Mouse (Mus musculus) lung, embryonic 14.5 days (tissue): Measurements from ENCODE around the gene Coq9. TPM values are rescaled to one million over a fixed set of nuclear protein-coding genes. Genes with fewer than 3 reads are reported as not detected.
A peak's percentile ranks its signal among the peaks of the same experiment; 100 is the strongest.
"Not testable (repeated sequence)": the region's sequence is repeated elsewhere in the genome, so short reads cannot be mapped to it uniquely, and the experiment has no call there.

Experiments
- ATAC-seq: fragments of 200-750 bp; cut with Nextera tagmentation; 2 replicates; pipeline ENCODE4 v1.8.0; 2017; ENCODE audit warnings: mild to moderate bottlenecking, moderate TSS enrichment, moderate library complexity; ENCODE audit not compliant: insufficient read depth
- DNase-seq: peaks from one replicate; pipeline ENCODE4 v3.0.0-alpha.2; 2015
- H3K27ac ChIP-seq: fragments of 300-500 bp; sonication (generic); 2 replicates; pipeline ENCODE4 v1.5.1; 2014; ENCODE audit warnings: low read depth, mild to moderate bottlenecking, moderate library complexity
- H3K27me3 ChIP-seq: fragments of 300-500 bp; sonication (generic); 2 replicates; pipeline ENCODE4 v1.6.1; 2014; ENCODE audit warnings: low read length, control low read depth; ENCODE audit not compliant: insufficient read depth
- H3K36me3 ChIP-seq: fragments of 300-500 bp; sonication (generic); 2 replicates; pipeline ENCODE4 v1.6.1; 2014; ENCODE audit warnings: control low read depth; ENCODE audit not compliant: insufficient read depth
- H3K4me1 ChIP-seq: fragments of 300-500 bp; sonication (generic); 2 replicates; pipeline ENCODE4 v1.6.1; 2014; ENCODE audit warnings: antibody characterized with exemption, control low read depth; ENCODE audit not compliant: insufficient read depth
- H3K4me2 ChIP-seq: fragments of 300-500 bp; sonication (generic); 2 replicates; pipeline ENCODE4 v1.6.1; 2014; ENCODE audit warnings: mild to moderate bottlenecking
- H3K4me3 ChIP-seq: fragments of 300-500 bp; sonication (generic); 2 replicates; pipeline ENCODE4 v1.5.1; 2014; ENCODE audit warnings: low read depth, low read length
- H3K9ac ChIP-seq: fragments of 300-500 bp; sonication (generic); 2 replicates; pipeline ENCODE4 v1.6.1; 2014
- H3K9me3 ChIP-seq: fragments of 300-500 bp; sonication (generic); 2 replicates; pipeline ENCODE4 v1.6.1; 2016; ENCODE audit warnings: low read depth, low read length, control low read depth
- CTCF ChIP-seq: IDR thresholded peaks from 2 replicates; pipeline ENCODE4 v1.5.1; 2016; ENCODE audit warnings: antibody characterized with exemption, low read depth
- WGBS: fragments of 180-500 bp; shearing (Covaris S2); extraction: QIAGEN DNeasy Blood & Tissue Kit; methylation state at CpG from one replicate; pipeline ENCODE4 v1.1.7; 2014; 5-methylcytosine and 5-hydroxymethylcytosine counted together
- polyA plus RNA-seq: library from polyadenylated mRNA; unstranded; fragments of >200 nt; fragmentation: Nextera tagmentation; extraction: Ambion mirVana; gene quantifications from 2 replicates; pipeline ENCODE4 v1.2.1, GENCODE M21; 2014

Gene Coq9
- polyA plus RNA-seq, 1 experiment from 2014 or later = 58.3 TPM

- Histone ChIP-seq H3K27ac (no peak overlapping the region), H3K4me1 (no peaks in the 10 kb centered on the region), H3K4me2 (no peak overlapping the region), H3K27me3 (no peaks in the 10 kb centered on the region), H3K36me3 (peaks cover 69% of the 10 kb centered on the region), H3K4me3 (no peak overlapping the region), H3K9ac (no peak overlapping the region), H3K9me3 (no peaks in the 10 kb centered on the region)
- WGBS = 80% methylated on average over 23 of the region's 23 CpGs
- ATAC-seq (peak; percentile 73; the same call in 1 of the 2 replicates), DNase-seq (peak; percentile 76)
- peak; percentile 75 for TF ChIP-seq CTCF
Observed at GRCm38 (mm10) chr8:94822637-94823560, 15.2 kb upstream of the Coq9 start.

- H3K27ac ChIP-seq = no peak overlapping the region
- H3K4me3 ChIP-seq = no peak overlapping the region
- no peak overlapping the region for H3K9ac ChIP-seq
- no peaks in the 10 kb centered on the region for H3K4me1 ChIP-seq
- no peaks in the 10 kb centered on the region for H3K9me3 ChIP-seq
- no peaks in the 10 kb centered on the region for H3K27me3 ChIP-seq
- H3K36me3 ChIP-seq = peaks cover 83% of the 10 kb centered on the region
- ATAC-seq (no peak), DNase-seq (no peak)
- 79% methylated on average over 6 of the region's 6 CpGs for WGBS
- no peak for TF ChIP-seq CTCF
- H3K4me2 ChIP-seq = no peak overlapping the region
Observed at GRCm38 (mm10) chr8:94825170-94825569, 13.0 kb upstream of the Coq9 start.

GRCm38 (mm10) chr8:94826210-94826609, 11.9 kb upstream of the Coq9 start:
- Histone ChIP-seq H3K9ac (no peak overlapping the region), H3K4me1 (no peaks in the 10 kb centered on the region), H3K9me3 (no peaks in the 10 kb centered on the region), H3K27ac (no peak overlapping the region), H3K4me3 (no peak overlapping the region), H3K4me2 (no peak overlapping the region), H3K36me3 (peaks cover 82% of the 10 kb centered on the region), H3K27me3 (no peaks in the 10 kb centered on the region)
- TF ChIP-seq CTCF = no peak
- no peak for DNase-seq
- 94% methylated on average over 5 of the region's 5 CpGs for WGBS
- no peak for ATAC-seq

- no peak for TF ChIP-seq CTCF
- no peaks in the 10 kb centered on the region for H3K4me1 ChIP-seq
- no peak overlapping the region for H3K27ac ChIP-seq
- whole genome bisulfite sequencing = 83% methylated on average over 6 of the region's 6 CpGs
- no peak overlapping the region for H3K4me3 ChIP-seq
- no peaks in the 10 kb centered on the region for H3K9me3 ChIP-seq
- DNase-seq (no peak), ATAC-seq (no peak)
- no peak overlapping the region for H3K9ac ChIP-seq
- H3K4me2 ChIP-seq = no peak overlapping the region
- peaks cover 74% of the 10 kb centered on the region for H3K36me3 ChIP-seq
- H3K27me3 ChIP-seq = no peaks in the 10 kb centered on the region
Observed at GRCm38 (mm10) chr8:94828284-94828683, 9.8 kb upstream of the Coq9 start.

- not testable (repeated sequence) for ATAC-seq, H3K27me3 ChIP-seq, H3K9me3 ChIP-seq, H3K4me2 ChIP-seq, H3K9ac ChIP-seq, DNase-seq, H3K27ac ChIP-seq, H3K4me3 ChIP-seq, H3K4me1 ChIP-seq
- WGBS = 75% methylated on average over 7 of the region's 7 CpGs
- H3K36me3 ChIP-seq = peaks cover 25% of the 10 kb centered on the region
Observed at GRCm38 (mm10) chr8:94833901-94834405, 4.2 kb upstream of the Coq9 start.

GRCm38 (mm10) chr8:94835751-94836150, 2.4 kb upstream of the Coq9 start:
- H3K4me2 ChIP-seq, H3K9me3 ChIP-seq, H3K4me1 ChIP-seq, H3K4me3 ChIP-seq, ATAC-seq, DNase-seq, H3K27ac ChIP-seq, H3K9ac ChIP-seq, H3K27me3 ChIP-seq: not testable (repeated sequence)
- WGBS = 96% methylated on average over 13 of the region's 13 CpGs
- peaks cover 16% of the 10 kb centered on the region for H3K36me3 ChIP-seq

- peaks cover 9% of the 10 kb centered on the region for H3K36me3 ChIP-seq
- TF ChIP-seq CTCF = no peak
- H3K9me3 ChIP-seq = no peaks in the 10 kb centered on the region
- peak overlapping the region; percentile 91 for H3K4me3 ChIP-seq
- no peak overlapping the region for H3K27ac ChIP-seq
- 59% methylated on average over 11 of the region's 11 CpGs for WGBS
- no peak for ATAC-seq
- peak overlapping the region; percentile 80 for H3K9ac ChIP-seq
- peak overlapping the region; percentile 72 for H3K4me2 ChIP-seq
- H3K4me1 ChIP-seq = peaks cover 6% of the 10 kb centered on the region
- no peak for DNase-seq
- no peaks in the 10 kb centered on the region for H3K27me3 ChIP-seq
Observed at GRCm38 (mm10) chr8:94836456-94837240, 1.5 kb upstream of the Coq9 start.
